Mouse (Mus musculus) myocyte (in vitro differentiated cells): ENCODE measurements around the gene Arnt2. TPM values are rescaled to one million over a fixed set of nuclear protein-coding genes. Genes with fewer than 3 reads are reported as not detected.

Experiments
- H3K27me3 ChIP-seq: one replicate; pipeline ENCODE4 v1.6.1; 2011; ENCODE audit not compliant: control insufficient read depth, insufficient read depth, insufficient read length
- H3K36me3 ChIP-seq: one replicate; pipeline ENCODE4 v1.6.1; 2011; ENCODE audit not compliant: control insufficient read depth, insufficient read depth
- H3K4me2 ChIP-seq: one replicate; pipeline ENCODE4 v1.6.1; 2011; ENCODE audit warnings: low read depth, control low read depth
- H3K4me3 ChIP-seq: one replicate; pipeline ENCODE4 v1.5.1; 2011; ENCODE audit warnings: mild to moderate bottlenecking, control low read depth, moderate library complexity
- H3K79me2 ChIP-seq: one replicate; pipeline ENCODE4 v1.6.1; 2011; ENCODE audit not compliant: control insufficient read depth, insufficient read depth
- H3ac ChIP-seq: one replicate; pipeline ENCODE4 v1.6.1; 2011; ENCODE audit not compliant: control insufficient read depth, insufficient read length
- CEBPB ChIP-seq: IDR thresholded peaks from 2 replicates; pipeline ENCODE4 v1.6.1; 2011; ENCODE audit warnings: mild to moderate bottlenecking, moderate library complexity; ENCODE audit not compliant: poor library complexity, insufficient read depth, severe bottlenecking
- E2F4 ChIP-seq: IDR thresholded peaks from one replicate; pipeline ENCODE4 v1.6.1; 2011; ENCODE audit warnings: mild to moderate bottlenecking, control low read depth, moderate library complexity; ENCODE audit not compliant: insufficient read depth
- MAX ChIP-seq: IDR thresholded peaks from one replicate; pipeline ENCODE4 v1.6.1; 2011; ENCODE audit warnings: low read depth, mild to moderate bottlenecking, control low read depth
- MYOD1 ChIP-seq, 3 experiments: IDR thresholded peaks; one replicate each; pipeline ENCODE4 v1.6.1; 2011; ENCODE audit warnings: control low read depth in 2 of 3, low read depth in 2 of 3, mild to moderate bottlenecking in 2 of 3, moderate library complexity in 1 of 3; ENCODE audit not compliant: insufficient read length in 2 of 3, control insufficient read depth in 1 of 3
- MYOG ChIP-seq, 3 experiments: IDR thresholded peaks; one replicate each; pipeline ENCODE4 v1.6.1; 2011; ENCODE audit warnings: control low read depth in 2 of 3, low read depth in 2 of 3, mild to moderate bottlenecking in 2 of 3; ENCODE audit not compliant: insufficient read length in 2 of 3, control insufficient read depth in 1 of 3, insufficient read depth in 1 of 3
- POLR2A ChIP-seq: IDR thresholded peaks from one replicate; pipeline ENCODE4 v1.6.1; 2011; ENCODE audit warnings: low read depth, mild to moderate bottlenecking, control low read depth, moderate library complexity; ENCODE audit not compliant: insufficient read length
- POLR2AphosphoS2 ChIP-seq: IDR thresholded peaks from one replicate; pipeline ENCODE4 v1.6.1; 2011; ENCODE audit warnings: low read depth, control low read depth; ENCODE audit not compliant: insufficient read length
- REST ChIP-seq: IDR thresholded peaks from one replicate; pipeline ENCODE4 v1.6.1; 2011; ENCODE audit warnings: mild to moderate bottlenecking, control low read depth, moderate library complexity; ENCODE audit not compliant: insufficient read depth, insufficient read length
- SRF ChIP-seq: IDR thresholded peaks from one replicate; pipeline ENCODE4 v1.6.1; 2011; ENCODE audit warnings: low read depth; ENCODE audit not compliant: control insufficient read depth, insufficient read length
- TCF12 ChIP-seq: IDR thresholded peaks from one replicate; pipeline ENCODE4 v1.6.1; 2011; ENCODE audit warnings: mild to moderate bottlenecking, control low read depth; ENCODE audit not compliant: poor library complexity, insufficient read depth, severe bottlenecking
- TCF3 ChIP-seq: IDR thresholded peaks from one replicate; pipeline ENCODE4 v1.6.1; 2011; ENCODE audit warnings: low read depth, control low read depth; ENCODE audit not compliant: insufficient read length
- USF1 ChIP-seq: IDR thresholded peaks from one replicate; pipeline ENCODE4 v1.6.1; 2011; ENCODE audit warnings: low read depth, mild to moderate bottlenecking, control low read depth, moderate library complexity
- polyA plus RNA-seq: library from polyadenylated mRNA; unstranded; fragments of >200 nt; fragmentation: generic; extraction: Trizol; gene quantifications from one replicate; pipeline ENCODE4 v1.2.1, GENCODE M21; 2012; ENCODE audit warnings: missing spikeins

The Arnt2 gene
- polyA plus RNA-seq, 1 experiment = 1.00 TPM

DNA sequence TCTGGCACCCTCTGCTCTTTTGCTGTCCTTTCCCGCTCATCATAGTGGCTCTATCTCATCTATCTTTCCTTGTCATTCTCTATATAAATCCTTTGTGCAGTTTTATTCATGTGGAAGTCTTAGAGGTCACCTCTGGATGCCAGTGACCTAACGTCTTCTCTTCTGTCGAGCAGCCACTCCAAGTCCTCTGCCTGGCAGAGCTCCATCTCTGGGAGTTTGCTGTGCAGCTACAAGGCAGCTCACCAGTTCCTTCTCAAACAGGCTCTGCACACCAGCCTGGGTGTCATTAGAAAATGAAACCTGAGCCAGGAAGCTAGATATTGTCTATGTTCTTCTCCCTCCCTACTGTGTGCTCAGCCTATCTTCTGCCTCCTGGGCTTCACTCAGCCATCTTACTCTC lies 98.4 kb downstream of the Arnt2 start:
- Histone ChIP-seq H3K79me2 (no peaks in the 10 kb centered on the region), H3K4me2 (no peak overlapping the region), H3ac (no peak overlapping the region), H3K27me3 (no peaks in the 10 kb centered on the region), H3K36me3 (no peaks in the 10 kb centered on the region), H3K4me3 (no peak overlapping the region)
- TF ChIP-seq USF1 = no peak

DNA sequence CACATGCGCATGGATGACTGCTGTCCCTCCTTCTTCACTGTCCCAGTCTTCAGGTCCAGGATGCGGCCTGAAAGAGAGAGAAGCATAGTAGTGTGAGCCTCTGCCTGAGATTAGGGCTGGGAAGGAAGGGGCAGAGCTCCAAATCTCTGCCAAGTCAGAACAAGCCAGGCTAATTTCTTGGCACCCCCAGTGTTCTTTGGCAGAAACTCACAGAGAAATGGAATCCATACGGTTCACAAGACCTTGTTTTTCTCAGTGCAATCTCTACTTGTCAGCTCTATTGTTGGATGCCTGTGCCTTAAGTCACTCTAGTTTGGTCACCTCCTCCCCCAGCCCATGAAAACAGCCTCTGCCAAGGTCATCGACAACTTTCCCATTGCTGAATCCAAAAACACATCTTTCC lies 99.1 kb downstream of the Arnt2 start:
- Histone ChIP-seq H3K36me3 (no peaks in the 10 kb centered on the region), H3K4me3 (no peak overlapping the region), H3ac (no peak overlapping the region), H3K79me2 (no peaks in the 10 kb centered on the region), H3K4me2 (no peak overlapping the region), H3K27me3 (no peaks in the 10 kb centered on the region)
- TF ChIP-seq MYOG (IDR thresholded peaks at IDR 0.05; ENCODE audit: control insufficient read depth in 1 of 3, insufficient read depth in 1 of 3, insufficient read length in 2 of 3, low read depth in 2 of 3) = no peak
- TF ChIP-seq REST = no peak
- no peak for TF ChIP-seq USF1
- no peak for TF ChIP-seq E2F4
- TF ChIP-seq POLR2AphosphoS2 = no peak
- no peak for TF ChIP-seq SRF
- no peak for TF ChIP-seq TCF12
- no peak for TF ChIP-seq MAX
- TF ChIP-seq TCF3 = no peak
- no peak for TF ChIP-seq POLR2A
- TF ChIP-seq MYOD1 (IDR thresholded peaks at IDR 0.05; ENCODE audit: control insufficient read depth in 1 of 3, insufficient read length in 2 of 3, low read depth in 2 of 3) = no peak
- no peak for TF ChIP-seq CEBPB

DNA sequence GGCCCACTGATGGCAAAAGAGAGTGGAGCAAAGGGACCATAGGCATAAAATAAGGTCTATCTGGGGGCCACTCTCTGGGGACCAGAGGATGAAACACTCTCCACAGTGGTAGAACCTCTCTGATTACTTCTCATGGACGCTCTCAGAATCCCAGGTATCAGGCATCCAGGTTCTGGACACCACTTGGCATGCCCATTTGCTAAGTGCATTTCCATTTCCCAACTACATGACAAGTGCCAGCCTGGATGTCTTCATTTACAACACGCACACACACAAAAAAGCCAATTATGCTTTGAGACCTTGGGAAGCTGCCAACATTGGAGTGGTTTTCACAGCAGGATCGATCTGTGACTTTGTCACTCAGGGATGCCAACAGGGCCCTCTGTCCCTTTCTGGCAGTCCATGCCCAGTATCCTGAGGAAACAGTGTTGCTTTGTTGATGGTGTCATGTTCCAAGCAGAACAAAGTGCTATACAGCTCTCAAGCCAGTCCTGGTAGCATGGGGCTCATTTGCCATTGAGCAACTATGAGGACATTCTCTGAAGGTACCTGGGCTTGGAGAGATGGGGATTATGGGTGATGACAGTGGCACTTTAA lies 102.5 kb downstream of the Arnt2 start:
- no peaks in the 10 kb centered on the region for H3K79me2 ChIP-seq
- no peak overlapping the region for H3K4me2 ChIP-seq
- no peaks in the 10 kb centered on the region for H3K36me3 ChIP-seq
- H3ac ChIP-seq = no peak overlapping the region
- H3K27me3 ChIP-seq = no peaks in the 10 kb centered on the region
- TF ChIP-seq TCF12 (no peak), MYOG (IDR thresholded peaks at IDR 0.05; ENCODE audit: control insufficient read depth in 1 of 3, insufficient read depth in 1 of 3, insufficient read length in 2 of 3, low read depth in 2 of 3) (no peak), SRF (no peak), MYOD1 (IDR thresholded peaks at IDR 0.05; ENCODE audit: control insufficient read depth in 1 of 3, insufficient read length in 2 of 3, low read depth in 2 of 3) (no peak), REST (no peak), CEBPB (no peak), MAX (no peak), USF1 (no peak), POLR2AphosphoS2 (no peak)
- H3K4me3 ChIP-seq = no peak overlapping the region

DNA sequence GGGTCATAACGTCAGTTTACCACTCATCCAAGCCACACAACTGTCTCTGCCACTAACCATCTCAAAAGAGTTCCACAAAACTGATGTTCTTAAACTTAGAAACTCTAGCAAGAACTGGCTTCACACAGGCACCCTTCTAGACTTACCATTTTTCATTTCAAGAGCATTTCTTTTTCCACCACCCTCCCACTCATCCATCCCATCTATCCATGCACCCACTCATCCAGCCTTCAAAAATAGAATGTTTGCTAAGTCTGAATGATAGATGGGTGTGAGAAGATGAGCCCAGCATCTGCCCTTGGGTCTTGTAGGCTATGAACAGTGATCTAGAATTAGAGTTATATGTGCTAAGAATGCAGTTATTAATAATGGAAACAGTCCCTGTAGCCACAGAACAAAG lies 109.7 kb downstream of the Arnt2 start:
- TF ChIP-seq TCF12 (no peak), E2F4 (no peak), SRF (no peak), MYOD1 (IDR thresholded peaks at IDR 0.05; ENCODE audit: control insufficient read depth in 1 of 3, insufficient read length in 2 of 3, low read depth in 2 of 3) (no peak), POLR2AphosphoS2 (no peak), TCF3 (no peak), REST (no peak), CEBPB (no peak), USF1 (no peak), POLR2A (no peak)

DNA sequence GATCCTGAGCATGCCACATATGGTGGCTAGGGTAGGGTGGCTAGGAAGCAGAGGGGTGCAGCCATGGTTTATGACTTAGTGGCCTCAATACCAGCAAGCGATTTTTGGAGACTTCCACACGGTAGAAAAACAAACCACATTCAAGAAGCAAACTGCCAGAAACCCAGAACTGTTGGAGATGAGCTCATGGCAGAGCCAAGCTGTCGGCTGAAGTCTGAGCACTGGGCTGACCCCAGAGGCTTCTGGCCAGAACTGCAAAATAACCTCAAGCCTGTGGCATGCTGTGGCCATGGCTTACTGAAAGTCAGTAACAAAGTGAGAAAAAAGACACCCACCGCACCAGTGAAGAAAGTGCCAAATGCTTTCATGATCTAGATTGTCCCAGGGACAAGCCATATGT lies 110.4 kb downstream of the Arnt2 start:
- Histone ChIP-seq H3K4me2 (no peak overlapping the region), H3K36me3 (no peaks in the 10 kb centered on the region), H3K79me2 (no peaks in the 10 kb centered on the region), H3K4me3 (no peak overlapping the region), H3K27me3 (no peaks in the 10 kb centered on the region), H3ac (no peak overlapping the region)
- TF ChIP-seq SRF (no peak), REST (no peak), TCF3 (no peak), POLR2AphosphoS2 (no peak), E2F4 (no peak), POLR2A (no peak), MYOG (IDR thresholded peaks at IDR 0.05; ENCODE audit: control insufficient read depth in 1 of 3, insufficient read depth in 1 of 3, insufficient read length in 2 of 3, low read depth in 2 of 3) (no peak), CEBPB (no peak), MYOD1 (IDR thresholded peaks at IDR 0.05; ENCODE audit: control insufficient read depth in 1 of 3, insufficient read length in 2 of 3, low read depth in 2 of 3) (no peak), USF1 (no peak), TCF12 (no peak), MAX (no peak)

More for the DNA sequence above, 109.7 kb downstream of the Arnt2 start:
- Histone ChIP-seq H3K4me2 (no peak overlapping the region), H3K36me3 (no peaks in the 10 kb centered on the region), H3ac (no peak overlapping the region), H3K4me3 (no peak overlapping the region), H3K79me2 (no peaks in the 10 kb centered on the region), H3K27me3 (no peaks in the 10 kb centered on the region)
